Mouse (Mus musculus): ENCODE results near the gene Gnb3. TPM values are rescaled to one million over a fixed set of nuclear protein-coding genes. Genes with fewer than 3 reads are reported as not detected.
A peak's percentile ranks its signal among the peaks of the same experiment; 100 is the strongest.
"Not testable (repeated sequence)": the region's sequence is repeated elsewhere in the genome, so short reads cannot be mapped to it uniquely, and the experiment has no call there.

Gene Gnb3
- polyA plus RNA-seq, 1 experiment from 2014 or later = 0.69 TPM

- Histone ChIP-seq H3K4me2 (peak overlapping the region; percentile 79), H3K4me3 (replicated peaks) (peak overlapping the region; percentile 61), H3K27me3 (replicated peaks) (no peaks in the 10 kb centered on the region), H3K9ac (replicated peaks) (peak overlapping the region; percentile 84), H3K27ac (replicated peaks) (peak overlapping the region; percentile 89), H3K36me3 (peaks cover 43% of the 10 kb centered on the region), H3K9me3 (replicated peaks) (no peaks in the 10 kb centered on the region), H3K4me1 (peaks cover 50% of the 10 kb centered on the region)
- WGBS = under 1% methylated on average over 18 of the region's 18 CpGs
- peak; percentile 87 for ATAC-seq (ENCODE audit: low FRiP score)
These were observed 26.6 kb downstream of the Gnb3 start for GRCm38 (mm10) chr6:124813496-124813895.

DNA sequence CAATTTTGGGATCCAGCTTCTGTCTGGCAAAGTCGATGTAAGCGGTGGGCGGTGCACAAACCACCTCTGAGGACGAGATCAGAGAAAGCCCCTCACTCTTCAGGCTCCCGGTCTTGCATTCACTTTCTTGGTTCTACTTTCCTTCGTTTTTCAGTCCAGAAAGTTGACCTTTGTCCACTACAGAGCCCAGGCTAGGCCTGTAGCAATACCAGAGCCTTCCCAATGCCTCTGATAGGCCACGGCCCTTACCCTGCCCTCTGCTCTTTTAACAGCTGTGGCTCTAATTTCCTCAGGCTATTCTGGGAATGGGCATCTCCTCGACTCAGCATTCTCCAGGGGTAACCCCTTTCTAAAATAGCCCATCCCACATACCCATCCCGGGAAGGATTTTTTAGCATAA, 27.2 kb downstream of the Gnb3 start:
- peaks cover 37% of the 10 kb centered on the region for H3K36me3 ChIP-seq
- H3K4me1 ChIP-seq = peaks cover 57% of the 10 kb centered on the region
- no peak for ATAC-seq (ENCODE audit: low FRiP score)
- peak overlapping the region; percentile 84 for H3K9ac ChIP-seq (replicated peaks)
- H3K27ac ChIP-seq (replicated peaks) = peak overlapping the region; percentile 89
- H3K4me3 ChIP-seq (replicated peaks) = peak overlapping the region; percentile 61
- H3K27me3 ChIP-seq (replicated peaks) = no peaks in the 10 kb centered on the region
- WGBS = 21% methylated on average over 9 of the region's 9 CpGs
- H3K9me3 ChIP-seq (replicated peaks) = no peaks in the 10 kb centered on the region
- H3K4me2 ChIP-seq = peak overlapping the region; percentile 79

- Histone ChIP-seq H3K36me3 (peaks cover 28% of the 10 kb centered on the region), H3K9me3 (replicated peaks) (no peaks in the 10 kb centered on the region), H3K27ac (replicated peaks) (no peak overlapping the region), H3K27me3 (replicated peaks) (no peaks in the 10 kb centered on the region), H3K4me1 (peaks cover 57% of the 10 kb centered on the region), H3K9ac (replicated peaks) (no peak overlapping the region; the same call in 1 of the 2 replicates), H3K4me3 (replicated peaks) (peak overlapping the region; percentile 61), H3K4me2 (peak overlapping the region; percentile 79)
- WGBS = 88% methylated on average over 24 of the region's 24 CpGs
- no peak for ATAC-seq (ENCODE audit: low FRiP score)
These were observed 28.1 kb downstream of the Gnb3 start for GRCm38 (mm10) chr6:124811701-124812560.

- Histone ChIP-seq H3K4me2 (no peak overlapping the region), H3K4me1 (peaks cover 61% of the 10 kb centered on the region), H3K36me3 (peaks cover 22% of the 10 kb centered on the region), H3K27ac (replicated peaks) (no peak overlapping the region), H3K4me3 (replicated peaks) (no peak overlapping the region), H3K27me3 (replicated peaks) (no peaks in the 10 kb centered on the region), H3K9ac (replicated peaks) (no peak overlapping the region), H3K9me3 (replicated peaks) (no peaks in the 10 kb centered on the region)
- ATAC-seq (ENCODE audit: low FRiP score) = no peak
- 87% methylated on average over 4 of the region's 4 CpGs for WGBS
These were observed 28.7 kb downstream of the Gnb3 start for GRCm38 (mm10) chr6:124811403-124811665.

DNA sequence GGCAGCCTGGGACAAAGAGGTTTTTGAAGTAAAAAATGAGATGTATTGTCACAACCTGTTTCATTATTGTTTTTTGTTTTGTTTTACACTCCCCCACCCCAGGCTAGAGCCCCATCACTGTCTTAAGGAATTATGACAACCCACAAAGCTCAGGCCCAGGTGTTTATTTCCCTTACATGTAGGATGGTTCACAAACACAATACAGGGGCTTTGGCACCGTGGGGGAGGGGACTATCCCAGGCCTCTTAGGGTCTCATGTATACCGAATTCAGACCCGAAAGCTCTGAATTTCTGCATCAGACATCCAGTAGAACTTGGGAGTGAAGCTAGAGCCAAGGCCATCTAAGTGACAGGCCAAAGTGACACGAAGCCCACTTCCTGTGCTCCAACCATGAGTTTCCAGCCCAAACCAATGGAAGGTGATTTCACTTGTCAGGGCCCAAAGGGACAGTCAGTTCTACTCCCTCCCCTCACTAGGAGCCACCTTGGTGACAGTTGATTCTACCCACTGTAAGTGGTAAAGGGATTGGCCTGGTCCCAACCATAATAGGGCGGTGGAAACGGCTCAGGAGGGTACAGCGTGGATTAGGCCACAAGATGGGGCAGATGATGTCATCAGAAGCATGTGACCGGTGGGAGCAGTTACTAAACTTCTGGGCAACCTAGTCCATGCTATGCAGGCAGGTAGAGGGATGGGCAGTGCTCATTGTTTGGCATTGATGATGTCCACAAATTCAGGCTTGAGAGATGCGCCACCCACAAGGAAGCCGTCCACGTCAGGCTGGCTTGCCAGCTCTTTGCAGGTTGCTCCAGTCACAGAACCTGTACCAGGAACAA, 29.3 kb downstream of the Gnb3 start:
- not testable (repeated sequence) for ATAC-seq (ENCODE audit: low FRiP score)

GRCm38 (mm10) chr6:124809775-124810538, 30.1 kb downstream of the Gnb3 start:
- peak overlapping the region; percentile 81 for H3K27ac ChIP-seq (replicated peaks)
- H3K9ac ChIP-seq (replicated peaks) = peak overlapping the region; percentile 64
- 48% methylated on average over 14 of the region's 14 CpGs for WGBS
- ATAC-seq (ENCODE audit: low FRiP score) = no peak
- peaks cover 66% of the 10 kb centered on the region for H3K4me1 ChIP-seq
- peaks cover 13% of the 10 kb centered on the region; the same call in 1 of the 2 replicates for H3K36me3 ChIP-seq
- peak overlapping the region; percentile 94 for H3K4me2 ChIP-seq
- peak overlapping the region; percentile 50 for H3K4me3 ChIP-seq (replicated peaks)
- no peaks in the 10 kb centered on the region for H3K9me3 ChIP-seq (replicated peaks)
- H3K27me3 ChIP-seq (replicated peaks) = no peaks in the 10 kb centered on the region

More for the DNA sequence above, 29.3 kb downstream of the Gnb3 start:
- H3K9ac ChIP-seq (replicated peaks); H3K27me3 ChIP-seq (replicated peaks); H3K4me3 ChIP-seq (replicated peaks); H3K9me3 ChIP-seq (replicated peaks); H3K4me2 ChIP-seq; H3K27ac ChIP-seq (replicated peaks): not testable (repeated sequence)
- Histone ChIP-seq H3K4me1 (peaks cover 66% of the 10 kb centered on the region), H3K36me3 (peaks cover 18% of the 10 kb centered on the region; the same call in 1 of the 2 replicates)
- 86% methylated on average over 11 of the region's 11 CpGs for WGBS

- peak overlapping the region; percentile 81 for H3K27ac ChIP-seq (replicated peaks)
- no peaks in the 10 kb centered on the region for H3K27me3 ChIP-seq (replicated peaks)
- under 1% methylated on average over 35 of the region's 35 CpGs for WGBS
- H3K9me3 ChIP-seq (replicated peaks) = no peaks in the 10 kb centered on the region
- ATAC-seq (ENCODE audit: low FRiP score) = no peak; the same call in 1 of the 2 replicates
- H3K4me3 ChIP-seq (replicated peaks) = peak overlapping the region; percentile 50
- peak overlapping the region; percentile 94 for H3K4me2 ChIP-seq
- peaks cover 59% of the 10 kb centered on the region for H3K4me1 ChIP-seq
- H3K36me3 ChIP-seq = peaks cover 13% of the 10 kb centered on the region; the same call in 1 of the 2 replicates
- H3K9ac ChIP-seq (replicated peaks) = peak overlapping the region; percentile 64
These were observed 30.9 kb downstream of the Gnb3 start for GRCm38 (mm10) chr6:124809052-124809774.

DNA sequence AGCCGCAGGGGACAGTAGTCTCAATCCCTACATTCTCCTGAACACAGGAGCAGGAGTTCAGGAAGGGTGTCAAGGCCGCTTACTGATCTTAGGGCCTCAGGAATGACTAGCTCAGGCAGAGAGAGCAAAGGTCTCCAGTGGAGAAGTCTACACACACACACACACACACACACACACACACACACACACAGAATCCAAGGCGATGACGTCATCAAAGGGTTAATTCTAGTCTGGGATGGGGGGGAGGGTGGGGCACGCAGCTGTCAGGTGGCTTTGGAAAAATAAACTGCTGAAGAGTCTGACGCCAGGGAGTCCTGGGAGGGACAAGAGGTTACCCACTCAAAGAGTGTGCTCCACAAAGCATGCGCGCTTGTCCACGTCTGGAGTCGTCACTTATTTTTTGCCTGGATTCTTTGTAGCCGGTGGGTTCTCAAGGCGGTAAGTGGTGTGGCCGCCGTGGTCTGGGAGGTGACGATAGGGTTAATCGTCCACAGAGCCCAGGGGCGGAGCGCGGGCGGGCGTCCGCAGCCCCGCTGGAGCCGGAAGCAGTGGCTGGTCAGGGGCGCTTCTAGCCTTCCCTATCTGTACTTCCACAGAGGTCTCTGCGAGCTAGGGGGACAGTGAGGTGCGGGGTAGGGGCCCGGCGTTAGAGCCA, 31.6 kb downstream of the Gnb3 start, which contains the start of gene Spsb2:
TSS of gene Spsb2 (plus strand) at position 304 of the 655 bp plus-strand sequence.
- Histone ChIP-seq H3K4me1 (peaks cover 57% of the 10 kb centered on the region), H3K9ac (replicated peaks) (peak within 1 kb of the TSS; percentile 64), H3K4me3 (replicated peaks) (peak within 1 kb of the TSS; percentile 50), H3K27me3 (replicated peaks) (no peaks in the 10 kb centered on the region), H3K36me3 (peaks cover 13% of the 10 kb centered on the region; the same call in 1 of the 2 replicates), H3K4me2 (peak within 1 kb of the TSS; percentile 94), H3K27ac (replicated peaks) (peak within 1 kb of the TSS; percentile 81), H3K9me3 (replicated peaks) (no peaks in the 10 kb centered on the region)
- ATAC-seq (ENCODE audit: low FRiP score) = peak; percentile 13; the same call in 1 of the 2 replicates
- 4% methylated on average over 29 of the region's 29 CpGs for WGBS

- peak overlapping the region; percentile 64; the same call in 1 of the 2 replicates for H3K9ac ChIP-seq (replicated peaks)
These were observed 32.1 kb downstream of the Gnb3 start for GRCm38 (mm10) chr6:124807986-124808357.

GRCm38 (mm10) chr6:124807366-124807765, 32.7 kb downstream of the Gnb3 start:
- no peak overlapping the region for H3K27ac ChIP-seq (replicated peaks)
- no peak for ATAC-seq (ENCODE audit: low FRiP score)
- H3K36me3 ChIP-seq = peaks cover 13% of the 10 kb centered on the region; the same call in 1 of the 2 replicates
- H3K27me3 ChIP-seq (replicated peaks) = no peaks in the 10 kb centered on the region; the same call in 1 of the 2 replicates
- H3K9ac ChIP-seq (replicated peaks) = no peak overlapping the region
- no peak overlapping the region for H3K4me3 ChIP-seq (replicated peaks)
- WGBS = 89% methylated on average over 4 of the region's 4 CpGs
- peaks cover 49% of the 10 kb centered on the region for H3K4me1 ChIP-seq
- H3K4me2 ChIP-seq = no peak overlapping the region
- H3K9me3 ChIP-seq (replicated peaks) = no peaks in the 10 kb centered on the region

More at GRCm38 (mm10) chr6:124807986-124808357, 32.1 kb downstream of the Gnb3 start:
- Histone ChIP-seq H3K4me3 (replicated peaks) (peak overlapping the region; percentile 50), H3K4me1 (peaks cover 55% of the 10 kb centered on the region), H3K27me3 (replicated peaks) (no peaks in the 10 kb centered on the region), H3K27ac (replicated peaks) (peak overlapping the region; percentile 81; the same call in 1 of the 2 replicates), H3K36me3 (peaks cover 13% of the 10 kb centered on the region; the same call in 1 of the 2 replicates), H3K4me2 (peak overlapping the region; percentile 94), H3K9me3 (replicated peaks) (no peaks in the 10 kb centered on the region)
- ATAC-seq (ENCODE audit: low FRiP score) = no peak
- 83% methylated on average over 6 of the region's 6 CpGs for WGBS
